Mouse (Mus musculus) megakaryocyte, embryonic 14.5 days (primary cell): ENCODE measurements at regions not wholly inside any gene's neighbourhood (a gene's known extent, or its start where the extent isn't known, plus 50 kb on each side); places are given as distances from the start of the nearest gene placed in this dataset.

ENCODE experiments used
- FLI1 ChIP-seq: IDR thresholded peaks from 2 replicates; pipeline ENCODE4 v1.6.1; 2012; ENCODE audit warnings: low read length, inconsistent platforms, mixed read lengths
- GATA1 ChIP-seq: IDR thresholded peaks from 3 replicates; pipeline ENCODE4 v1.6.1; 2012; ENCODE audit warnings: mixed read lengths, low read length, inconsistent platforms, borderline replicate concordance

- TF ChIP-seq GATA1 = no peak
- no peak for TF ChIP-seq FLI1
Measured at GRCm38 (mm10) chr6:100381046-100381445, 93.8 kb upstream of the Rybp start.
